Mouse (Mus musculus): Measurements from ENCODE around the gene Zfp109. TPM values are rescaled to one million over a fixed set of nuclear protein-coding genes. Genes with fewer than 3 reads are reported as not detected.

The Zfp109 gene
- 2.8 TPM for polyA plus RNA-seq (2014; fragmentation: Illumina TruSeq; extraction: RNeasy Lipid Tissue Mini Kit (QIAGEN cat#74804); ENCODE audit: low read depth, low replicate concordance)

DNA sequence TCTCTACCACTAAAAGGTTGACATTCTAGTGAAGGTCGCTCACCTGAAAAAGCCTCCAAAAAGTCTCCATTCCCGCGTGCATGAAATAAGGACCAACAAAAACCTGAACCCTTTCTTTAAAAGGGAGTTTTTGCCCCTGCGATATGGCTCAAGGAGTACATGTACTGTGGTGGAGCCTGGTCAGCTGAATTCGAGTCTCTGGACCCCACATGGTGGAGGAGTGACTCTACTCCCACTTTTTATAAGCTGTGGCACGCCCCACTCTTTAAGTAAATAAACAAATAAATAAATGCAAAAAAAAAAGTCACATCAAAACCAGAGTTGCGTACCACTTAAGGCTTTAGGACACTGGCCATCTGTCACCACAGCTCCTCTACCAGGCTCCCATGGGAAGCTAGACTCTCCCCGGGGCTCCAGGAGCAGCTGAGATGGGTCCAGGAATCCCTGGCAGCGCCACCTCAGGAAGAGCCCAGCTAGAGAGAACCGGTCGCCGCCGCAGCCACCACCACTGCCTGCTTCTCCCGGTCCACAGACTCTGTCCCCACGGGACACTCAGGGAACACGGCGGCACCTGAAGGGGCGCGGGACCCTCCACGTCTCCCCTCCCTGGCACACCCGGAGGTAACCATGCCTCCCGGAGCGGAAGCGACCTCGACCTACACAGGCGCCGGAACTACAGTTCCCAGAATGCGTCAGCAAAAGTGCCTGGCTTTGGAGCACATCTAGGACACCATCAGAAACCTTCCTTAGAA, at the start of gene Zfp109:
Gene Zfp109, minus strand, starts transcription at position 521 of the 752 bp plus-strand sequence.

DNA sequence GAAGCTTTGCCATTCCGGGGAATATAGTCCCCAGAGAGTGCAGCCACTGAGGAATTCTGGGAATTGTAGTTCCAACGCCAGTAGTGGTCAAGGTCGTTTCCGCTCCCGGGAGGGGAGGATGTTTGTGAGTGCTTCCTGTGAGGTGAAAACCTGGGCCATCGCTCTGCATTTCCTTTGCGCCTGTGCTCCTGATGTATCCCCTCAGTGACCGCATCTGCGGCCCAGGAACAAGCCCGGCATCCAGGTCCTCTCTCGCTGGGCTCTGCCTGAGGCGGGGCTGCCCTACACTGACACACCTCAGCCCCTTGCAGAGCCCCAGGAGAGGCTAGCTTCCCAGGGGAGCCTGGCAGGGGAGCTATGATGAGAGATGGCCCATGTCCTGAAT, 32.9 kb upstream of the Zfp109 start, which contains the start of gene Zfp93:
Gene Zfp93, plus strand, starts transcription at position 133 of the 385 bp plus-strand sequence.

DNA sequence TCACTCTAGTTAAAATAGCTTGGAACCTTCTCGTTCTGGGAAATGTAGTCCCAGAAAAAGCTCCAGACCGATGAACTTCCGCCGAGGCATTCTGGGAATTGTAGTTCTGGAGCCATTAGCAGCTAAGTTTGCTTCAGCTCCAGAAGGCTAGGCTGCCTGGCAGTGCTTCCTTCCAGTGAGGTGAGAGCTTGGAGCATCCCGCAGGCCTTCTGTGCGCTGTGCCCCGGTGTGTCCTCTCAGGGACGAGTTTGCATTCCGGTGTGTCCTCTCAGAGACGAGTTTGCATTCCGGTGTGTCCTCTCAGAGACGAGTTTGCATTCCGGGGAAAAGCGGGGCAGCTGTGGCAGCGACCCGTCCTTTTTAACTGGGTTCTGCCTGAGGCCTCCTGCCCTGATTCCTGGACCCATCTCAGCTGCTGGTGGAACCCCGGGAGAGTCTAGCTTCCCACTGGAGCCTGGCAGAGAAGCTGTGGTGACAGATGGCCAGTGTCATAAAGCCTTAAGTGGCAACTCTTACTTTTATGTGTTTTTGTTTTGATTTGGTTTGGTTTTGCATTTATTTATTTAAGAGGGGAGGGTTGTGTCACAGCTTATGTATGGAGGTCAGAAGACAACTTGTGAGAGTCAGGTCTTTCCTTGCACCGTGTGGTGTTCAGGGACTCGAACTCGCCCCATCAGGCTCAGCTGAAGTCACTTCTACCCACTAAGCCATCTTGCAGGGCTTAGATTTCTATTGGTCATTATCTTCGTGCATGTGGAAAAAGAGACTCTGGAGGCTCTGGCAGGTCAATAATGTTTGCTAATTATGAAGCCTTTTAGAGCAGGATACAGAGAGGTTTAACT, 17.5 kb upstream of the Zfp109 start, which contains the start of gene Zfp108:
Gene Zfp108, plus strand, starts transcription at position 162 of the 842 bp plus-strand sequence.

DNA sequence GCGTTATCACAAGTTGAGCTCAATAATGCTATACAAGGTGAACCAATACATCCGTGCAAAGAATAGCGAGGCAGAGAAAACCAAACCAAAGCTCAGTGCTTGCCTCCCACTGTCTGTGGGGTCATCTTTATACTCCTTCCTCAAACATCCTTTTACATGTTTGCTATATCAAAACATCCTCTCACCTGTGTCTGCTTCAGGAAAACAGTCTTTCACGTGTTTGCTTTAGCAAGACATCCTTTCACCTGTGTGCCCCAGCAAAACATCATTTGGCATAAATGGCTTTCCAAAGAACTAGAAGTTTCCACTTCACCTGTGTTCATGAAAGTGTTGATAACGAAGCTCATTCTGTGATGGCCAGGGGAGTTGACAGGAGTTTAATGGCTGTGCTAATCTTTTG, 26.0 kb downstream of the Zfp109 start, which contains the start of gene Zfp111:
Gene Zfp111, minus strand, starts transcription at position 101 of the 400 bp plus-strand sequence.

Other genes starting within 250 kb of the Zfp109 start
- not detected for gene V1rd19, start 235.9 kb downstream of the Zfp109 start, polyA plus RNA-seq (2014; fragmentation: Illumina TruSeq; extraction: RNeasy Lipid Tissue Mini Kit (QIAGEN cat#74804); ENCODE audit: low read depth, low replicate concordance)
- not detected for gene Vmn1r183, start 184.3 kb downstream of the Zfp109 start, polyA plus RNA-seq (2014; fragmentation: Illumina TruSeq; extraction: RNeasy Lipid Tissue Mini Kit (QIAGEN cat#74804); ENCODE audit: low read depth, low replicate concordance)
- gene Zfp180, start 155.6 kb downstream of the Zfp109 start, polyA plus RNA-seq (2014; fragmentation: Illumina TruSeq; extraction: RNeasy Lipid Tissue Mini Kit (QIAGEN cat#74804); ENCODE audit: low read depth, low replicate concordance), result 10.3 TPM
- gene Zfp112, start 125.2 kb downstream of the Zfp109 start, polyA plus RNA-seq (2014; fragmentation: Illumina TruSeq; extraction: RNeasy Lipid Tissue Mini Kit (QIAGEN cat#74804); ENCODE audit: low read depth, low replicate concordance), result 0.89 TPM
- gene Zfp235, start 103.4 kb downstream of the Zfp109 start, polyA plus RNA-seq (2014; fragmentation: Illumina TruSeq; extraction: RNeasy Lipid Tissue Mini Kit (QIAGEN cat#74804); ENCODE audit: low read depth, low replicate concordance), result 4.6 TPM
- gene Zfp114, start 62.5 kb downstream of the Zfp109 start, polyA plus RNA-seq (2014; fragmentation: Illumina TruSeq; extraction: RNeasy Lipid Tissue Mini Kit (QIAGEN cat#74804); ENCODE audit: low read depth, low replicate concordance), result 0.93 TPM
- 6.2 TPM for gene Zfp111, start 26.1 kb downstream of the Zfp109 start, polyA plus RNA-seq (2014; fragmentation: Illumina TruSeq; extraction: RNeasy Lipid Tissue Mini Kit (QIAGEN cat#74804); ENCODE audit: low read depth, low replicate concordance)
- 2.9 TPM for gene Zfp108, start 17.2 kb upstream of the Zfp109 start, polyA plus RNA-seq (2014; fragmentation: Illumina TruSeq; extraction: RNeasy Lipid Tissue Mini Kit (QIAGEN cat#74804); ENCODE audit: low read depth, low replicate concordance)
- 4.8 TPM for gene Zfp93, start 32.9 kb upstream of the Zfp109 start, polyA plus RNA-seq (2014; fragmentation: Illumina TruSeq; extraction: RNeasy Lipid Tissue Mini Kit (QIAGEN cat#74804); ENCODE audit: low read depth, low replicate concordance)
- gene Zfp61, start 63.7 kb upstream of the Zfp109 start, polyA plus RNA-seq (2014; fragmentation: Illumina TruSeq; extraction: RNeasy Lipid Tissue Mini Kit (QIAGEN cat#74804); ENCODE audit: low read depth, low replicate concordance), result 2.3 TPM
- 2.2 TPM for gene Zfp94, start 79.1 kb upstream of the Zfp109 start, polyA plus RNA-seq (2014; fragmentation: Illumina TruSeq; extraction: RNeasy Lipid Tissue Mini Kit (QIAGEN cat#74804); ENCODE audit: low read depth, low replicate concordance)
- not detected for gene Tescl, start 96.4 kb upstream of the Zfp109 start, polyA plus RNA-seq (2014; fragmentation: Illumina TruSeq; extraction: RNeasy Lipid Tissue Mini Kit (QIAGEN cat#74804); ENCODE audit: low read depth, low replicate concordance)
- not detected for gene Lypd5, start 111.6 kb upstream of the Zfp109 start, polyA plus RNA-seq (2014; fragmentation: Illumina TruSeq; extraction: RNeasy Lipid Tissue Mini Kit (QIAGEN cat#74804); ENCODE audit: low read depth, low replicate concordance)
- gene Kcnn4, start 132.7 kb upstream of the Zfp109 start, polyA plus RNA-seq (2014; fragmentation: Illumina TruSeq; extraction: RNeasy Lipid Tissue Mini Kit (QIAGEN cat#74804); ENCODE audit: low read depth, low replicate concordance), result not detected
- gene Smg9, start 162.1 kb upstream of the Zfp109 start, polyA plus RNA-seq (2014; fragmentation: Illumina TruSeq; extraction: RNeasy Lipid Tissue Mini Kit (QIAGEN cat#74804); ENCODE audit: low read depth, low replicate concordance), result not detected
- gene Irgc1, start 214.7 kb upstream of the Zfp109 start, polyA plus RNA-seq (2014; fragmentation: Illumina TruSeq; extraction: RNeasy Lipid Tissue Mini Kit (QIAGEN cat#74804); ENCODE audit: low read depth, low replicate concordance), result not detected
- 1.0 TPM for gene Plaur, start 224.9 kb upstream of the Zfp109 start, polyA plus RNA-seq (2014; fragmentation: Illumina TruSeq; extraction: RNeasy Lipid Tissue Mini Kit (QIAGEN cat#74804); ENCODE audit: low read depth, low replicate concordance)
- gene Cadm4, start 244.5 kb upstream of the Zfp109 start, polyA plus RNA-seq (2014; fragmentation: Illumina TruSeq; extraction: RNeasy Lipid Tissue Mini Kit (QIAGEN cat#74804); ENCODE audit: low read depth, low replicate concordance), result 0.97 TPM